Mouse (Mus musculus) bone marrow macrophage, adult 2 months (primary cell): ENCODE data around the gene Mms19.

ENCODE experiments used
- CTCF ChIP-seq: IDR thresholded peaks from 2 replicates; pipeline ENCODE4 v1.5.1; 2012; ENCODE audit warnings: low read depth, mild to moderate bottlenecking, low read length, moderate library complexity
- POLR2A ChIP-seq: IDR thresholded peaks from 2 replicates; pipeline ENCODE4 v1.6.1; 2012; ENCODE audit warnings: mild to moderate bottlenecking, low read depth, low read length, borderline replicate concordance

DNA sequence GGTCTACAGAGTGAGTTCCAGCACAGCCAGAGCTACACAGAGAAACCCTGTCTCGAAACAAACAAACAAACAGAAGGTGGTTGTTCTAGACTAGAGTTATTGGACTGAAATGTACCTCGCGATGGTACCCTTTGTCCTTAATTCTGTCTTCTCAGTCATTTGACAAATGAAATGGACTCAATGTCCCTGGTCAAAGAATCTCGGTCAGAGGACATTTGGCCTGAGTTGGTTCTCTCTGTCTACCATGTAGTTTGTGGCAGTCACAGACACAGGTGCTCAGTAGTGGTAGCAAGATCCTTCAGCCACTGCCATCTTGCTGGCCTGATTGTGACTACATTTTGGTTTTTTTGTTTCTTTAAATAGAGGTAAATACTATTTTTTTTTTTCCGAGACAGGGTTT, 5.0 kb upstream of the Mms19 start:
- TF ChIP-seq POLR2A = no peak
- TF ChIP-seq CTCF = no peak
